Mouse (Mus musculus): Measurements from ENCODE around the gene Hist1h4c.

GRCm38 (mm10) chr13:23743215-23743614 lies 45.0 kb upstream of the Hist1h4c start:
- no peak for TF ChIP-seq CTCF (IDR thresholded peaks at IDR 0.05; ENCODE audit: borderline replicate concordance, extremely low read depth, insufficient read depth, insufficient read length)
- TF ChIP-seq POLR2A (IDR thresholded peaks at IDR 0.05; ENCODE audit: borderline replicate concordance, extremely low read depth, insufficient read depth, insufficient read length, poor library complexity, severe bottlenecking), result no peak

All from brain, embryonic 14.5 days (tissue).